Mouse (Mus musculus) embryonic facial prominence, embryonic 12.5 days (tissue): Measurements from ENCODE around the gene Col8a2. TPM values are rescaled to one million over a fixed set of nuclear protein-coding genes. Genes with fewer than 3 reads are reported as not detected.

Experiments
- ATAC-seq: fragments of 200-750 bp; cut with Nextera tagmentation; 2 replicates; pipeline ENCODE4 v1.8.0; 2017; ENCODE audit not compliant: insufficient number of reproducible peaks, insufficient read depth, low FRiP score, low TSS enrichment
- H3K27ac ChIP-seq: fragments of 300-500 bp; sonication (generic); 2 replicates; pipeline ENCODE4 v1.5.1; 2016; ENCODE audit warnings: mild to moderate bottlenecking
- H3K27me3 ChIP-seq: fragments of 300-500 bp; sonication (generic); 2 replicates; pipeline ENCODE4 v1.6.1; 2016; ENCODE audit warnings: mild to moderate bottlenecking, moderate library complexity
- H3K36me3 ChIP-seq: fragments of 300-500 bp; sonication (generic); 2 replicates; pipeline ENCODE4 v1.6.1; 2016; ENCODE audit warnings: mild to moderate bottlenecking
- H3K4me1 ChIP-seq: fragments of 300-500 bp; sonication (generic); 2 replicates; pipeline ENCODE4 v1.6.1; 2016
- H3K4me2 ChIP-seq: fragments of 300-500 bp; sonication (generic); replicated peaks from 2 replicates; pipeline ENCODE4 v1.6.1; 2016; ENCODE audit warnings: mild to moderate bottlenecking, moderate library complexity
- H3K4me3 ChIP-seq: fragments of 300-500 bp; sonication (generic); 2 replicates; pipeline ENCODE4 v1.5.1; 2016; ENCODE audit warnings: mild to moderate bottlenecking
- H3K9ac ChIP-seq: fragments of 300-500 bp; sonication (generic); 2 replicates; pipeline ENCODE4 v1.6.1; 2016; ENCODE audit warnings: mild to moderate bottlenecking, moderate library complexity
- H3K9me3 ChIP-seq: fragments of 300-500 bp; sonication (generic); 2 replicates; pipeline ENCODE4 v1.6.1; 2016; ENCODE audit warnings: mild to moderate bottlenecking, moderate library complexity
- WGBS: fragments of 180-500 bp; shearing (Covaris S2); methylation state at CpG from one replicate; pipeline ENCODE4 v1.1.7; 2016; 5-methylcytosine and 5-hydroxymethylcytosine counted together
- polyA plus RNA-seq: library from polyadenylated mRNA; unstranded; fragments of >200 nt; fragmentation: Nextera tagmentation; extraction: Ambion mirVana; gene quantifications from 2 replicates; pipeline ENCODE4 v1.2.1, GENCODE M21; 2016

Col8a2 gene
- polyA plus RNA-seq, 1 experiment from 2014 or later = 47.6 TPM

GRCm38 (mm10) chr4:126306058-126306457 lies 19.5 kb downstream of the Col8a2 start:
- H3K4me2 ChIP-seq = no peak overlapping the region
- H3K9me3 ChIP-seq = no peaks in the 10 kb centered on the region
- H3K4me1 ChIP-seq = peaks cover 21% of the 10 kb centered on the region
- no peak overlapping the region for H3K27ac ChIP-seq
- H3K9ac ChIP-seq = no peak overlapping the region
- WGBS = 87% methylated on average over 6 of the region's 6 CpGs
- H3K27me3 ChIP-seq = peaks cover 9% of the 10 kb centered on the region
- H3K36me3 ChIP-seq = no peaks in the 10 kb centered on the region
- no peak for ATAC-seq
- H3K4me3 ChIP-seq = no peak overlapping the region

- H3K36me3 ChIP-seq = no peaks in the 10 kb centered on the region
- peaks cover 19% of the 10 kb centered on the region for H3K4me1 ChIP-seq
- peaks cover 6% of the 10 kb centered on the region for H3K27me3 ChIP-seq
- no peak overlapping the region for H3K9ac ChIP-seq
- no peak overlapping the region for H3K4me3 ChIP-seq
- ATAC-seq = no peak
- 0% methylated on average over 2 of the region's 2 CpGs for WGBS
- no peak overlapping the region for H3K27ac ChIP-seq
- no peaks in the 10 kb centered on the region for H3K9me3 ChIP-seq
- H3K4me2 ChIP-seq = no peak overlapping the region
Observed at GRCm38 (mm10) chr4:126306827-126307226, 20.2 kb downstream of the Col8a2 start.

GRCm38 (mm10) chr4:126309211-126309921 lies 22.8 kb downstream of the Col8a2 start:
- 15% methylated on average over 20 of the region's 20 CpGs for WGBS

GRCm38 (mm10) chr4:126309922-126310309 lies 23.3 kb downstream of the Col8a2 start:
- no peak overlapping the region for H3K4me3 ChIP-seq
- H3K4me1 ChIP-seq = peaks cover 38% of the 10 kb centered on the region
- no peak overlapping the region for H3K9ac ChIP-seq
- peak; percentile 18; the same call in 1 of the 2 replicates for ATAC-seq
- H3K27me3 ChIP-seq = no peaks in the 10 kb centered on the region
- H3K27ac ChIP-seq = peak overlapping the region; percentile 41; the same call in 1 of the 2 replicates
- no peaks in the 10 kb centered on the region for H3K9me3 ChIP-seq
- 3% methylated on average over 7 of the region's 7 CpGs for WGBS
- peak overlapping the region; percentile 36 for H3K4me2 ChIP-seq
- no peaks in the 10 kb centered on the region for H3K36me3 ChIP-seq

More at GRCm38 (mm10) chr4:126309211-126309921, 22.8 kb downstream of the Col8a2 start:
- no peaks in the 10 kb centered on the region for H3K9me3 ChIP-seq
- H3K9ac ChIP-seq = no peak overlapping the region; the same call in 1 of the 2 replicates
- no peaks in the 10 kb centered on the region for H3K27me3 ChIP-seq
- no peak overlapping the region for H3K4me3 ChIP-seq
- peak; percentile 47; the same call in 1 of the 2 replicates for ATAC-seq
- peaks cover 33% of the 10 kb centered on the region for H3K4me1 ChIP-seq
- no peaks in the 10 kb centered on the region for H3K36me3 ChIP-seq
- H3K4me2 ChIP-seq = peak overlapping the region; percentile 36
- H3K27ac ChIP-seq = peak overlapping the region; percentile 41; the same call in 1 of the 2 replicates

GRCm38 (mm10) chr4:126310344-126310743 lies 23.8 kb downstream of the Col8a2 start:
- 0 out of 2 replicates have a peak, but pooled peaks cover under 1% of the 10 kb centered on the region for H3K36me3 ChIP-seq
- H3K27ac ChIP-seq = no peak overlapping the region
- H3K9ac ChIP-seq = no peak overlapping the region
- H3K27me3 ChIP-seq = no peaks in the 10 kb centered on the region
- H3K9me3 ChIP-seq = no peaks in the 10 kb centered on the region
- WGBS = 77% methylated on average over 7 of the region's 7 CpGs
- ATAC-seq = no peak
- peaks cover 41% of the 10 kb centered on the region for H3K4me1 ChIP-seq
- H3K4me2 ChIP-seq = no peak overlapping the region
- H3K4me3 ChIP-seq = no peak overlapping the region

- Histone ChIP-seq H3K4me3 (no peak overlapping the region), H3K9ac (no peak overlapping the region)
Observed at GRCm38 (mm10) chr4:126311566-126312200, 25.1 kb downstream of the Col8a2 start.

GRCm38 (mm10) chr4:126313202-126313601 lies 26.6 kb downstream of the Col8a2 start:
- Histone ChIP-seq H3K36me3 (peaks cover 29% of the 10 kb centered on the region), H3K27ac (peak overlapping the region; percentile 88), H3K9me3 (no peaks in the 10 kb centered on the region), H3K4me2 (no peak overlapping the region), H3K9ac (0 out of 2 replicates have a peak overlapping the region, but pooled peaks have one; percentile 12), H3K4me1 (peaks cover 36% of the 10 kb centered on the region), H3K4me3 (no peak overlapping the region), H3K27me3 (no peaks in the 10 kb centered on the region)
- WGBS = 21% methylated on average over 5 of the region's 5 CpGs
- no peak for ATAC-seq

More at GRCm38 (mm10) chr4:126311566-126312200, 25.1 kb downstream of the Col8a2 start:
- Histone ChIP-seq H3K4me1 (peaks cover 39% of the 10 kb centered on the region), H3K27me3 (no peaks in the 10 kb centered on the region), H3K4me2 (no peak overlapping the region), H3K36me3 (peaks cover 14% of the 10 kb centered on the region), H3K27ac (peak overlapping the region; percentile 88; the same call in 1 of the 2 replicates), H3K9me3 (no peaks in the 10 kb centered on the region)
- WGBS = 94% methylated on average over 16 of the region's 16 CpGs
- no peak for ATAC-seq

- Histone ChIP-seq H3K36me3 (peaks cover 32% of the 10 kb centered on the region), H3K27ac (peak overlapping the region; percentile 88), H3K4me3 (no peak overlapping the region), H3K9me3 (no peaks in the 10 kb centered on the region), H3K4me2 (0 out of 2 replicates have a peak overlapping the region, but pooled peaks have one; percentile 3), H3K4me1 (peaks cover 36% of the 10 kb centered on the region), H3K9ac (no peak overlapping the region), H3K27me3 (no peaks in the 10 kb centered on the region)
- ATAC-seq = peak; percentile 59; the same call in 1 of the 2 replicates
- WGBS = 16% methylated on average over 10 of the region's 10 CpGs
Observed at GRCm38 (mm10) chr4:126314393-126314792, 27.8 kb downstream of the Col8a2 start.

- Histone ChIP-seq H3K9me3 (no peaks in the 10 kb centered on the region), H3K4me3 (no peak overlapping the region), H3K9ac (no peak overlapping the region), H3K27ac (no peak overlapping the region), H3K4me2 (no peak overlapping the region), H3K36me3 (peaks cover 32% of the 10 kb centered on the region), H3K27me3 (no peaks in the 10 kb centered on the region), H3K4me1 (peaks cover 45% of the 10 kb centered on the region)
- 44% methylated on average over 5 of the region's 5 CpGs for WGBS
- ATAC-seq = no peak
Observed at GRCm38 (mm10) chr4:126315931-126316330, 29.3 kb downstream of the Col8a2 start.

- Histone ChIP-seq H3K4me1 (peaks cover 43% of the 10 kb centered on the region), H3K36me3 (peaks cover 32% of the 10 kb centered on the region)
- 89% methylated on average over 13 of the region's 13 CpGs for WGBS
Observed at GRCm38 (mm10) chr4:126316443-126317040, 29.9 kb downstream of the Col8a2 start.

GRCm38 (mm10) chr4:126319806-126320205 lies 33.2 kb downstream of the Col8a2 start:
- H3K4me2 ChIP-seq = no peak overlapping the region
- H3K9ac ChIP-seq = no peak overlapping the region
- H3K4me1 ChIP-seq = peaks cover 22% of the 10 kb centered on the region
- H3K36me3 ChIP-seq = peaks cover 32% of the 10 kb centered on the region
- H3K27ac ChIP-seq = no peak overlapping the region
- peaks cover 24% of the 10 kb centered on the region for H3K27me3 ChIP-seq
- ATAC-seq = no peak
- 93% methylated on average over 6 of the region's 6 CpGs for WGBS
- H3K4me3 ChIP-seq = no peak overlapping the region
- no peaks in the 10 kb centered on the region for H3K9me3 ChIP-seq

More at GRCm38 (mm10) chr4:126316443-126317040, 29.9 kb downstream of the Col8a2 start:
- Histone ChIP-seq H3K4me2 (no peak overlapping the region), H3K9me3 (no peaks in the 10 kb centered on the region), H3K9ac (no peak overlapping the region), H3K27ac (no peak overlapping the region), H3K4me3 (no peak overlapping the region), H3K27me3 (no peaks in the 10 kb centered on the region)
- no peak for ATAC-seq
